Mouse (Mus musculus) testis, adult 2 months (tissue): ENCODE measurements around the gene Haus7. TPM values are rescaled to one million over a fixed set of nuclear protein-coding genes. Genes with fewer than 3 reads are reported as not detected.
A peak's percentile ranks its signal among the peaks of the same experiment; 100 is the strongest.
"Not testable (repeated sequence)": the region's sequence is repeated elsewhere in the genome, so short reads cannot be mapped to it uniquely, and the experiment has no call there.

Source experiments
- H3K27ac ChIP-seq: fragments of 200-500 bp; 2 replicates; pipeline ENCODE4 v1.5.1; 2012; ENCODE audit warnings: low read depth, low read length; ENCODE audit not compliant: control insufficient read depth, insufficient read depth
- H3K27me3 ChIP-seq: fragments of 200-500 bp; 2 replicates; pipeline ENCODE4 v1.6.1; 2012; ENCODE audit warnings: mild to moderate bottlenecking, low read length, moderate library complexity; ENCODE audit not compliant: control insufficient read depth, insufficient read depth
- H3K36me3 ChIP-seq: fragments of 200-500 bp; 2 replicates; pipeline ENCODE4 v1.6.1; 2012; ENCODE audit warnings: mild to moderate bottlenecking, low read length; ENCODE audit not compliant: control insufficient read depth, insufficient read depth
- H3K4me1 ChIP-seq: fragments of 200-500 bp; 2 replicates; pipeline ENCODE4 v1.6.1; 2012; ENCODE audit warnings: low read length; ENCODE audit not compliant: control insufficient read depth, insufficient read depth
- H3K4me3 ChIP-seq: fragments of 200-500 bp; 2 replicates; pipeline ENCODE4 v1.5.1; 2012; ENCODE audit warnings: low read depth, mild to moderate bottlenecking, low read length, moderate library complexity, mixed read lengths; ENCODE audit not compliant: control insufficient read depth
- CTCF ChIP-seq: fragments of 200-500 bp; IDR thresholded peaks from 2 replicates; pipeline ENCODE4 v1.5.1; 2012; ENCODE audit warnings: low read depth, mild to moderate bottlenecking, inconsistent platforms, low read length, moderate library complexity; ENCODE audit not compliant: control insufficient read depth, insufficient read depth, insufficient replicate concordance
- POLR2A ChIP-seq: fragments of 200-500 bp; IDR thresholded peaks from 2 replicates; pipeline ENCODE4 v1.6.1; 2012; ENCODE audit warnings: low read depth, mild to moderate bottlenecking, inconsistent platforms, low read length, moderate library complexity; ENCODE audit not compliant: control insufficient read depth
- polyA plus RNA-seq: library from polyadenylated mRNA; depleted of rRNA; stranded (reverse); fragments of >200 nt; gene quantifications from 2 replicates; pipeline ENCODE4 v1.2.3, GENCODE M21; 2012; rRNA removed

The Haus7 gene
- polyA plus RNA-seq, 1 experiment: 34.0 TPM

GRCm38 (mm10) chrX:73430036-73430435 is 28.8 kb downstream of the Haus7 start:
- H3K36me3 ChIP-seq: no peaks in the 10 kb centered on the region
- no peaks in the 10 kb centered on the region for H3K27me3 ChIP-seq
- H3K4me3 ChIP-seq: no peak overlapping the region
- no peaks in the 10 kb centered on the region for H3K4me1 ChIP-seq
- H3K27ac ChIP-seq: no peak overlapping the region
- TF ChIP-seq POLR2A: no peak
- no peak for TF ChIP-seq CTCF

- TF ChIP-seq POLR2A: no peak
- no peaks in the 10 kb centered on the region for H3K27me3 ChIP-seq
- H3K36me3 ChIP-seq: no peaks in the 10 kb centered on the region
- H3K4me3 ChIP-seq: no peak overlapping the region
- H3K4me1 ChIP-seq: no peaks in the 10 kb centered on the region
- no peak overlapping the region for H3K27ac ChIP-seq
These were observed 46.1 kb downstream of the Haus7 start for GRCm38 (mm10) chrX:73412767-73413166.

GRCm38 (mm10) chrX:73410880-73411517 is 47.8 kb downstream of the Haus7 start, which contains the start of gene Zfp92:
Gene Zfp92, plus strand, starts transcription at chrX:73411096.
- Histone ChIP-seq H3K4me3 (peak within 1 kb of the TSS; percentile 14; the same call in 1 of the 2 replicates), H3K27me3 (no peaks in the 10 kb centered on the region), H3K36me3 (no peaks in the 10 kb centered on the region), H3K27ac (no peak within 1 kb of the TSS), H3K4me1 (no peaks in the 10 kb centered on the region)
- TF ChIP-seq POLR2A: no peak
- TF ChIP-seq CTCF: no peak

DNA sequence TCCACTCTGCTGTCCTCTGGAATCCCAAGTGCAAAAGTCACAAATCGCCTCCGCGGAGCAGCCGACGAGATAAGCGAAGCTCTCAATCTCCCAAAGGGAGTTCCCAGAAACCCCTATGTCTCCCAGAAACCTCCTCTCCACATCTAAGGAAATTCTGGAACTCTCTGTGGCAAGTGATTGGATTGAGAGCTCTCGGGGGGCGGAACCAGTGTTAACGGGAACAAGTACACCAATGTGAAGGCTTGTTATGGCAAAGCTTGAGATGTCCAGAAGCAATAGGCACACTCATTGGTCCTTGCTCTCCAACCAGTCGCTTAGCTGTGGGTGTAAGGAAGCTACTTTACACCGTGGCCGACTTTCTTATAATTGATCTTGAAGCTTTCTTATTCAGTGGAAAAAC is 57.2 kb downstream of the Haus7 start:
- Histone ChIP-seq H3K27ac (peak overlapping the region; percentile 96), H3K4me3 (peak overlapping the region; percentile 91), H3K4me1 (peaks cover 4% of the 10 kb centered on the region; the same call in 1 of the 2 replicates), H3K27me3 (no peaks in the 10 kb centered on the region), H3K36me3 (no peaks in the 10 kb centered on the region)
- TF ChIP-seq CTCF: no peak
- no peak for TF ChIP-seq POLR2A

DNA sequence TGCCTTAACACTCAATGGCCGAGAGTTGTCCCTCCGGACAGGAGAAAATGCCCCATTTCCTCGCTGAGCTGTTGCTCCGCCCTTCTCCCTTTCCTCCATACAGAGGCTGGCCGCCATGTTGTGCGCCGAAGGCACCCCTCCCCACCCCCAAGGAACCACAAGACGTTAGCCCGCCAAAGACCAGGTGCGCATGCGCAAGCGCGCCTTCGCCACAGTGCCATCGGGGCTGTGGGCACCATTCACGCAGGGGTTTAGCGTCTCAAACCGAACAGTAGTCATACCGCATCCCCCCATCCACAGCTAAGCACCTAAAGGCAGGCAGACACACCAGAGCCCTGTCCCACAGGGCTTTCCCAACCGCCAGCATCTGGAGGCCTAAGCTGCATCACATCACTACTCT is 57.9 kb downstream of the Haus7 start:
- H3K4me3 ChIP-seq: peak overlapping the region; percentile 91
- H3K27ac ChIP-seq: peak overlapping the region; percentile 96
- H3K36me3 ChIP-seq: no peaks in the 10 kb centered on the region
- H3K27me3 ChIP-seq: no peaks in the 10 kb centered on the region
- TF ChIP-seq POLR2A: peak; percentile 40; the same call in 1 of the 2 replicates
- TF ChIP-seq CTCF: no peak
- H3K4me1 ChIP-seq: peaks cover 4% of the 10 kb centered on the region; the same call in 1 of the 2 replicates

GRCm38 (mm10) chrX:73398636-73399035 is 60.2 kb downstream of the Haus7 start, which contains the start of gene Gm18336:
Gene Gm18336, minus strand, starts transcription at chrX:73398736.
- not testable (repeated sequence) for H3K27me3 ChIP-seq, H3K27ac ChIP-seq, H3K4me1 ChIP-seq, H3K36me3 ChIP-seq, H3K4me3 ChIP-seq

DNA sequence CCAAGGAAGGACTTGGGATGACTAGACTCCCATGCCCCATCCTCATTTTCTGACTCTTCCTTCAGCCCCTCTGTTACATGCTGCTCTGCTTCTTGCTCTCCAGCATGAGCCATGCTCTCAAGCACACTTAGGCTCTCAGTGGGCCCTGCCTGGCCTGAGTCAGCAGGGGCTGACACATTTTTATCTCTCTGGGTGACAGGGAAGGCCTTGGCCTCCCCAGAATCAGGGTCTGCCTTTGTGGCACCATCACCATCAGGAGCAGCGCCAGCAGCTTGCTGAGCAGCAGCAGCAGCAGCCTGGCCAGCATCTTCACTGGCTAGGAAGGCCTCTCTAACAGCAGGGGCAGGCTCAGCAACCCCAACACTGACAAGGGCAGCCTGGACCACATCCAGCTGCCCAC is 62.4 kb downstream of the Haus7 start:
- Histone ChIP-seq H3K27ac (no peak overlapping the region), H3K36me3 (no peaks in the 10 kb centered on the region), H3K4me3 (no peak overlapping the region), H3K27me3 (no peaks in the 10 kb centered on the region), H3K4me1 (peaks cover 4% of the 10 kb centered on the region; the same call in 1 of the 2 replicates)
- TF ChIP-seq CTCF (no peak), POLR2A (no peak)

GRCm38 (mm10) chrX:73391481-73391880 is 67.4 kb downstream of the Haus7 start:
- no peaks in the 10 kb centered on the region for H3K4me1 ChIP-seq
- TF ChIP-seq CTCF (no peak), POLR2A (no peak)
- no peak overlapping the region for H3K4me3 ChIP-seq
- no peaks in the 10 kb centered on the region for H3K27me3 ChIP-seq
- no peak overlapping the region for H3K27ac ChIP-seq
- no peaks in the 10 kb centered on the region for H3K36me3 ChIP-seq

Other genes starting within 250 kb of the Haus7 start
- gene Xlr4b, start 244.7 kb downstream of the Haus7 start, polyA plus RNA-seq: 0.85 and 1.4 TPM in 2 replicates
- gene F8a, start 230.8 kb downstream of the Haus7 start, polyA plus RNA-seq: 3.6 and 3.8 TPM in 2 replicates
- 0.97 and 2.3 TPM in 2 replicates for gene Xlr4c, start 215.9 kb downstream of the Haus7 start, polyA plus RNA-seq
- 0.51 and 1.0 TPM in 2 replicates for gene Xlr3c, start 193.7 kb downstream of the Haus7 start, polyA plus RNA-seq
- gene Xlr5a, start 166.1 kb downstream of the Haus7 start, polyA plus RNA-seq: 0.71 and 1.1 TPM in 2 replicates
- 0.99 and 1.1 TPM in 2 replicates for gene Xlr5c, start 166.1 kb downstream of the Haus7 start, polyA plus RNA-seq
- 0.29 and 0.48 TPM in 2 replicates for gene Gm45015, start 122.2 kb downstream of the Haus7 start, polyA plus RNA-seq
- 5.3 and 7.4 TPM in 2 replicates for gene Zfp275, start 116.4 kb downstream of the Haus7 start, polyA plus RNA-seq
- 0.93 and 1.6 TPM in 2 replicates for gene Gm18336, start 60.3 kb downstream of the Haus7 start, polyA plus RNA-seq
- 0.14 and 0.19 TPM in 2 replicates for gene Zfp92, start 47.9 kb downstream of the Haus7 start, polyA plus RNA-seq
- gene Trex2, start 23.7 kb downstream of the Haus7 start, polyA plus RNA-seq: not detected in 2 replicates
- 32.9 and 54.4 TPM in 2 replicates for gene Bgn, start 24.6 kb upstream of the Haus7 start, polyA plus RNA-seq
- 1.7 and 3.1 TPM in 2 replicates for gene Atp2b3, start 44.0 kb upstream of the Haus7 start, polyA plus RNA-seq
- 1.8 and 2.0 TPM in 2 replicates for gene Dusp9, start 180.4 kb upstream of the Haus7 start, polyA plus RNA-seq
- 4.0 and 4.3 TPM in 2 replicates for gene Pnck, start 201.1 kb upstream of the Haus7 start, polyA plus RNA-seq
- gene Slc6a8, start 214.1 kb upstream of the Haus7 start, polyA plus RNA-seq: 4.9 and 5.7 TPM in 2 replicates